Mouse (Mus musculus): ENCODE data around the gene Nfe2l1.

DNA sequence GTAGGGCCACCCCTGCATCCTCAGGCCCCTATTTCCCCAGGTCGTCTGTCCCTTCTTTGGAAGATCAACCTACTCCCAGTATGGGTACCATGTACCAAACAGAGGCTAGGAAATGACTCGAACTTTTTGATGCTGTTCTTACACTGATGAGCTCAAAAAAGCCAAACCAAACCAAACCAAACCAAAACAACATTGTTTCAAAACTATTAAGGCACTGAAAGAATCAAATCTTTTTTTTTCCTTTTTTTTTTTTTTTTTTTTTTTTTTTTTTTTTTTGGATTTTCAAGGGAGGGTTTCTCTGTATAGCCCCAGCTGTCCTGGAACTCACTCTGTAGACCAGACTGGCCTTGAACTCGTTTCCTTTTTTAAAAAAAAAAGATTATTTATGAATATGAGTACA lies 13.9 kb upstream of the Nfe2l1 start:
- TF ChIP-seq POLR2A (IDR thresholded peaks at IDR 0.05; ENCODE audit: borderline replicate concordance, extremely low read depth, insufficient read depth, insufficient read length, poor library complexity, severe bottlenecking) (no peak), CTCF (IDR thresholded peaks at IDR 0.05; ENCODE audit: borderline replicate concordance, extremely low read depth, insufficient read depth, insufficient read length) (no peak)
